Mouse (Mus musculus): ENCODE results near the gene Crtac1. TPM values are rescaled to one million over a fixed set of nuclear protein-coding genes. Genes with fewer than 3 reads are reported as not detected.

The Crtac1 gene
- polyA plus RNA-seq, 1 experiment from 2014 or later = 42.1 TPM

DNA sequence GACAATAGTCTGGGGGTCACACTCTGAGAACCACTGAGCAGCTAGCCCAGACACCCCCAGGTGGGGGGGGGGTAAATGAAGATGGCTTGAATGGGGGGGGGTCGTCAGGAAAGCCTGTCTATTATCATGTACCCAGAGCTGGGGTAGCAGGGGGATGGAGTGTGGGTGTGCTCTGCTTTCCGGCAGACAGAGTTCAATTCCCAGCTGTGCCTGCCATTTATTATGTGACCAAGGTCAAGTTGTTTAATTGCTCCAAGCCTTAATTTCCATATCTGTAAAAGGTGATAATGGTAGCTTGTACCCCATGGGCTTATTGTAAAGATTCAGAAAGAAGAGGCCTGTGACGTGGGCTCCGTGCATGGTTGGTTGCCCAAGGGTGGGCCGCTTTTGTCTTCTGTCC lies 109.6 kb downstream of the Crtac1 start:
- Histone ChIP-seq H3K9ac (no peak overlapping the region), H3K27ac (no peak overlapping the region), H3K9me3 (no peaks in the 10 kb centered on the region), H3K4me1 (peaks cover 30% of the 10 kb centered on the region), H3K4me3 (no peak overlapping the region), H3K27me3 (replicated peaks) (no peaks in the 10 kb centered on the region), H3K4me2 (replicated peaks) (no peak overlapping the region), H3K36me3 (no peaks in the 10 kb centered on the region)
- WGBS = 43% methylated on average over 5 of the region's 5 CpGs
- ATAC-seq (ENCODE audit: low FRiP score, low read depth) = no peak

- no peaks in the 10 kb centered on the region for H3K36me3 ChIP-seq
- no peak for ATAC-seq (ENCODE audit: low FRiP score, low read depth)
- H3K27me3 ChIP-seq (replicated peaks) = no peaks in the 10 kb centered on the region
- H3K4me1 ChIP-seq = peaks cover 51% of the 10 kb centered on the region
- H3K9ac ChIP-seq = 0 out of 2 replicates have a peak overlapping the region, but pooled peaks have one; percentile 2
- H3K4me3 ChIP-seq = no peak overlapping the region
- H3K4me2 ChIP-seq (replicated peaks) = peak overlapping the region; percentile 31
- 63% methylated on average over 18 of the region's 18 CpGs for WGBS
- peak overlapping the region; percentile 50; the same call in 1 of the 2 replicates for H3K27ac ChIP-seq
- H3K9me3 ChIP-seq = no peaks in the 10 kb centered on the region
Measured at GRCm38 (mm10) chr19:42317648-42318425, 113.7 kb downstream of the Crtac1 start.

GRCm38 (mm10) chr19:42316998-42317397 lies 114.6 kb downstream of the Crtac1 start:
- H3K27ac ChIP-seq = peak overlapping the region; percentile 50
- WGBS = 63% methylated on average over 8 of the region's 8 CpGs
- H3K9ac ChIP-seq = no peak overlapping the region

GRCm38 (mm10) chr19:42316525-42316924 lies 115.1 kb downstream of the Crtac1 start:
- 90% methylated on average over 2 of the region's 2 CpGs for WGBS

More at GRCm38 (mm10) chr19:42316998-42317397, 114.6 kb downstream of the Crtac1 start:
- Histone ChIP-seq H3K27me3 (replicated peaks) (no peaks in the 10 kb centered on the region), H3K4me2 (replicated peaks) (peak overlapping the region; percentile 3; the same call in 1 of the 2 replicates), H3K4me3 (no peak overlapping the region), H3K9me3 (no peaks in the 10 kb centered on the region), H3K4me1 (peaks cover 51% of the 10 kb centered on the region), H3K36me3 (no peaks in the 10 kb centered on the region)
- 0 out of 2 replicates have a peak, but pooled peaks have one; percentile 14 for ATAC-seq (ENCODE audit: low FRiP score, low read depth)

DNA sequence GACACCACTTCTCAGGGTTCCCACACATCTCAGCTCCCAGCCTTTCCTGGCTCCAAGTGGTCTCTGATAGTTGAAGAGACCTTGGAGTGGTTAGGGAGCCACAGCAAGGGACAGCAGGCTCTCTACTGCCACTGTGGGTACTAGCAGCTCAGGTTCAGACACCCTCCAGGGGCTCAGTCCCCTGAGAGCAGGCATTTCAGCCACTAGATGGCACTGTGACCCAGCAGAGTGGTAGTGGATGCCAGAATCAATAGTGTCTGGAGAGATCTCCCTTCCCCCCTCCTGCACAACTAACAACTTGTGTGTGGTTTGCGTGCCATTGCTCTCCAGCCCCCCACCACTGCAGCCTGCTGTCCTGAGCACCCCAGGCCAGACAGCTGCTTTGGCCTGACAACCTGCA lies 115.7 kb downstream of the Crtac1 start:
- Histone ChIP-seq H3K27me3 (replicated peaks) (no peaks in the 10 kb centered on the region), H3K4me1 (peaks cover 54% of the 10 kb centered on the region), H3K9me3 (no peaks in the 10 kb centered on the region), H3K4me3 (no peak overlapping the region), H3K9ac (no peak overlapping the region), H3K36me3 (no peaks in the 10 kb centered on the region), H3K4me2 (replicated peaks) (no peak overlapping the region), H3K27ac (peak overlapping the region; percentile 77; the same call in 1 of the 2 replicates)
- ATAC-seq (ENCODE audit: low FRiP score, low read depth) = peak; percentile 67
- 0% methylated on average over 1 of the region's 1 CpGs for WGBS

More at GRCm38 (mm10) chr19:42316525-42316924, 115.1 kb downstream of the Crtac1 start:
- H3K27me3 ChIP-seq (replicated peaks) = no peaks in the 10 kb centered on the region
- no peaks in the 10 kb centered on the region for H3K9me3 ChIP-seq
- H3K4me1 ChIP-seq = peaks cover 54% of the 10 kb centered on the region
- no peak overlapping the region for H3K4me3 ChIP-seq
- no peaks in the 10 kb centered on the region for H3K36me3 ChIP-seq
- 0 out of 2 replicates have a peak, but pooled peaks have one; percentile 1 for ATAC-seq (ENCODE audit: low FRiP score, low read depth)
- peak overlapping the region; percentile 50 for H3K27ac ChIP-seq
- H3K4me2 ChIP-seq (replicated peaks) = peak overlapping the region; percentile 3; the same call in 1 of the 2 replicates
- no peak overlapping the region for H3K9ac ChIP-seq

DNA sequence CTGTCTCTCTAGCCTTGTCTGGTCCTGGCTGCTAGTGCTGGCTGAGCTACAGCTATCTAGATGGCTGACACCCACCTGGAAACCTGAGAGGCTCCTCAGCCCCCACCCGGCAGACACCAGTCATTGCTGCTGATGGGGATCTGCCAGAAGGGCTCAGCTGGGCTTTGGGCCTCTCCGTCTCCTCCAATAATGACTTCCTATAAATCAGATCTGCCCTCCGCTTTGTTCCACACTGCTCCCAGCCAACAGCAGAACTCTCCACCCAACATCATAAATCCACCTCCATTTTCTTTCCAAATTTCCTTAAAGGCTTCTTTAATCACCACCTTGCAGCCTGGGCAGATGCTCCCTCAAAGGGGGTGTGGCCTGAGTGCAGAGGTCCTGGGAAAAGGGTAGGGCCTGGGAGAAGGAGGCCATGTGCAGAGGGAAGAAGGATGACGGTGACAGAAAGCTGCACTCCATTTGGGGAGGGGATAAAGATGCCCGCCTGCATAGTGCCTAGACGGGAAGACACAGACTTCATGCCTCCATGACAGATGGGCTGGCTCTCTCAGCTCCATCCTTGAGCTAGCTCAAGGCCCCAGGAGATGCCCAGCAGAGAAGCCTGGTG lies 116.4 kb downstream of the Crtac1 start:
- ATAC-seq (ENCODE audit: low FRiP score, low read depth) = peak; percentile 69
- Histone ChIP-seq H3K27me3 (replicated peaks) (no peaks in the 10 kb centered on the region), H3K9ac (0 out of 2 replicates have a peak overlapping the region, but pooled peaks have one; percentile 13), H3K4me3 (no peak overlapping the region), H3K9me3 (no peaks in the 10 kb centered on the region), H3K36me3 (no peaks in the 10 kb centered on the region), H3K4me2 (replicated peaks) (peak overlapping the region; percentile 5; the same call in 1 of the 2 replicates), H3K27ac (peak overlapping the region; percentile 77), H3K4me1 (peaks cover 54% of the 10 kb centered on the region)
- WGBS = 30% methylated on average over 6 of the region's 6 CpGs

GRCm38 (mm10) chr19:42312191-42312590 lies 119.4 kb downstream of the Crtac1 start:
- no peak overlapping the region for H3K9ac ChIP-seq
- no peak overlapping the region for H3K27ac ChIP-seq
- no peaks in the 10 kb centered on the region for H3K27me3 ChIP-seq (replicated peaks)
- no peak for ATAC-seq (ENCODE audit: low FRiP score, low read depth)
- H3K9me3 ChIP-seq = no peaks in the 10 kb centered on the region
- no peak overlapping the region for H3K4me2 ChIP-seq (replicated peaks)
- H3K4me3 ChIP-seq = no peak overlapping the region
- no peaks in the 10 kb centered on the region for H3K36me3 ChIP-seq
- WGBS = 60% methylated on average over 3 of the region's 3 CpGs
- peaks cover 30% of the 10 kb centered on the region for H3K4me1 ChIP-seq

DNA sequence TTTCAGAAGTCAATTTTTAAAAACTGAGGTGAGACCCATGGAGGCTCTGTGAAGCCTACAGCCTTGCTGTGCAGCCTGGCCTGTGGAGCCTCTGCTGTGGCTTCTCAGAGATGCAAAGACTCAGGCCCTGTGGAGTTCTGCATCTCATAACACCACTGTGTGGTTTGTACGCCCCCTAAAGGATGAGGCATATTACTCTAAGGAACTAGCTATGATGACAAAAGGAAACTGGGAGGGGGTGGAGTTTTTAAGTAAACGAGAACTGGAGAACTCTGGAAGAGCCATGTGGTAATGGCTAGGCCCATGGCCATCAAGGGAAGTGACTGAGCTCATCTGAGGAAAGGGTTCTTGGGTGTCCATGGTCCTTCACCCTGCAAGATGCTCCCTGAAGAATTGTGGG lies 120.3 kb downstream of the Crtac1 start:
- H3K9me3 ChIP-seq = no peaks in the 10 kb centered on the region
- no peak overlapping the region for H3K27ac ChIP-seq
- no peak for ATAC-seq (ENCODE audit: low FRiP score, low read depth)
- H3K4me3 ChIP-seq = no peak overlapping the region
- no peak overlapping the region for H3K9ac ChIP-seq
- no peak overlapping the region for H3K4me2 ChIP-seq (replicated peaks)
- 53% methylated on average over 2 of the region's 2 CpGs for WGBS
- H3K27me3 ChIP-seq (replicated peaks) = no peaks in the 10 kb centered on the region
- no peaks in the 10 kb centered on the region for H3K36me3 ChIP-seq
- H3K4me1 ChIP-seq = peaks cover 30% of the 10 kb centered on the region

GRCm38 (mm10) chr19:42308931-42309330 lies 122.7 kb downstream of the Crtac1 start:
- ATAC-seq (ENCODE audit: low FRiP score, low read depth) = no peak
- H3K4me2 ChIP-seq (replicated peaks) = no peak overlapping the region
- no peak overlapping the region for H3K9ac ChIP-seq
- H3K27ac ChIP-seq = no peak overlapping the region
- no peaks in the 10 kb centered on the region for H3K36me3 ChIP-seq
- WGBS = 87% methylated on average over 12 of the region's 12 CpGs
- H3K4me3 ChIP-seq = no peak overlapping the region
- H3K9me3 ChIP-seq = no peaks in the 10 kb centered on the region
- peaks cover 19% of the 10 kb centered on the region for H3K4me1 ChIP-seq
- no peaks in the 10 kb centered on the region for H3K27me3 ChIP-seq (replicated peaks)

DNA sequence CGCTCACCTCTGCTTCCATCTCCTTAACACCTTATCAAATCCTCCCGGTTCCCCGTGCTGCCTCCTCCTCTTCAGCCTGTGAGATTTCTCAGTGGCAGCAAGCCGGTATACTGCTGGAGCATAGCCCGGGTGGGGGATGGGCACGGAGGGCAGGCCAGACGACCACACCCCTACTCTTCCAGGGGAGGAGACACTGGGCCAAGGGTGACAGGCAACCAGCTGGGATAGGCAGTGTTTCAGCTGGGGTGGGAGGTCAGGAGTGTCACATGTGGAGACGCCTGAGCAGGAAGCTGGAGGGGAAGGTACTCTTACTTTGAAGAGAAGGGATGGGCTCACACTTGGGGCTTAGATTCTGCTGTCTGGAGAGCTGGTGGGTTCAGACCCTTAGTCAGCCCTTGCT lies 124.6 kb downstream of the Crtac1 start:
- Histone ChIP-seq H3K4me1 (peaks cover 19% of the 10 kb centered on the region), H3K9me3 (no peaks in the 10 kb centered on the region), H3K27ac (no peak overlapping the region), H3K4me2 (replicated peaks) (no peak overlapping the region; the same call in 1 of the 2 replicates), H3K27me3 (replicated peaks) (no peaks in the 10 kb centered on the region), H3K36me3 (no peaks in the 10 kb centered on the region), H3K4me3 (no peak overlapping the region), H3K9ac (no peak overlapping the region)
- 8% methylated on average over 8 of the region's 8 CpGs for WGBS
- no peak for ATAC-seq (ENCODE audit: low FRiP score, low read depth)

GRCm38 (mm10) chr19:42306202-42306601 lies 125.4 kb downstream of the Crtac1 start:
- Histone ChIP-seq H3K4me1 (peaks cover 15% of the 10 kb centered on the region), H3K4me3 (no peak overlapping the region), H3K36me3 (no peaks in the 10 kb centered on the region), H3K4me2 (replicated peaks) (0 out of 2 replicates have a peak overlapping the region, but pooled peaks have one; percentile 5), H3K27ac (no peak overlapping the region), H3K9me3 (no peaks in the 10 kb centered on the region), H3K27me3 (replicated peaks) (no peaks in the 10 kb centered on the region), H3K9ac (no peak overlapping the region)
- 42% methylated on average over 7 of the region's 7 CpGs for WGBS
- ATAC-seq (ENCODE audit: low FRiP score, low read depth) = no peak

GRCm38 (mm10) chr19:42305746-42306145 lies 125.8 kb downstream of the Crtac1 start:
- no peak overlapping the region for H3K4me3 ChIP-seq
- H3K9ac ChIP-seq = no peak overlapping the region
- H3K4me2 ChIP-seq (replicated peaks) = no peak overlapping the region
- H3K4me1 ChIP-seq = peaks cover 16% of the 10 kb centered on the region
- no peak for ATAC-seq (ENCODE audit: low FRiP score, low read depth)
- WGBS = 72% methylated on average over 8 of the region's 8 CpGs
- H3K9me3 ChIP-seq = no peaks in the 10 kb centered on the region
- H3K27ac ChIP-seq = no peak overlapping the region
- no peaks in the 10 kb centered on the region for H3K36me3 ChIP-seq
- no peaks in the 10 kb centered on the region for H3K27me3 ChIP-seq (replicated peaks)

Measured in neural tube, embryonic 12.5 days (tissue).